Mouse (Mus musculus) kidney, embryonic 16.5 days (tissue): ENCODE measurements at regions not wholly inside any gene's neighbourhood (a gene's known extent, or its start where the extent isn't known, plus 50 kb on each side); places are given as distances from the start of the nearest gene placed in this dataset.
A peak's percentile ranks its signal among the peaks of the same experiment; 100 is the strongest.

Experiments
- ATAC-seq: fragments of 200-750 bp; cut with Nextera tagmentation; 2 replicates; pipeline ENCODE4 v1.8.0; 2017; ENCODE audit warnings: moderate TSS enrichment; ENCODE audit not compliant: low FRiP score, low TSS enrichment
- H3K27ac ChIP-seq: fragments of 300-500 bp; sonication (generic); 2 replicates; pipeline ENCODE4 v1.5.1; 2014; ENCODE audit warnings: low read length
- H3K27me3 ChIP-seq: fragments of 300-500 bp; sonication (generic); 2 replicates; pipeline ENCODE4 v1.6.1; 2014; ENCODE audit warnings: low read length, control low read depth, mixed read lengths; ENCODE audit not compliant: insufficient read depth
- H3K36me3 ChIP-seq: fragments of 300-500 bp; sonication (generic); 2 replicates; pipeline ENCODE4 v1.6.1; 2014; ENCODE audit warnings: low read length, control low read depth, mixed read lengths; ENCODE audit not compliant: insufficient read depth
- H3K4me1 ChIP-seq: fragments of 300-500 bp; sonication (generic); 2 replicates; pipeline ENCODE4 v1.6.1; 2014; ENCODE audit warnings: low read length, control low read depth, mixed read lengths; ENCODE audit not compliant: insufficient read depth
- H3K4me2 ChIP-seq: fragments of 300-500 bp; sonication (generic); replicated peaks from 2 replicates; pipeline ENCODE4 v1.6.1; 2014; ENCODE audit warnings: low read depth, low read length
- H3K4me3 ChIP-seq: fragments of 300-500 bp; sonication (generic); 2 replicates; pipeline ENCODE4 v1.5.1; 2014; ENCODE audit warnings: mild to moderate bottlenecking, low read length
- H3K9ac ChIP-seq: fragments of 300-500 bp; sonication (generic); replicated peaks from 2 replicates; pipeline ENCODE4 v1.6.1; 2014; ENCODE audit warnings: low read length
- H3K9me3 ChIP-seq: fragments of 300-500 bp; sonication (generic); 2 replicates; pipeline ENCODE4 v1.6.1; 2016; ENCODE audit warnings: low read length, control low read depth
- WGBS: fragments of 180-500 bp; shearing (Covaris S2); extraction: QIAGEN DNeasy Blood & Tissue Kit; methylation state at CpG from one replicate; pipeline ENCODE4 v1.1.7; 2014; 5-methylcytosine and 5-hydroxymethylcytosine counted together

DNA sequence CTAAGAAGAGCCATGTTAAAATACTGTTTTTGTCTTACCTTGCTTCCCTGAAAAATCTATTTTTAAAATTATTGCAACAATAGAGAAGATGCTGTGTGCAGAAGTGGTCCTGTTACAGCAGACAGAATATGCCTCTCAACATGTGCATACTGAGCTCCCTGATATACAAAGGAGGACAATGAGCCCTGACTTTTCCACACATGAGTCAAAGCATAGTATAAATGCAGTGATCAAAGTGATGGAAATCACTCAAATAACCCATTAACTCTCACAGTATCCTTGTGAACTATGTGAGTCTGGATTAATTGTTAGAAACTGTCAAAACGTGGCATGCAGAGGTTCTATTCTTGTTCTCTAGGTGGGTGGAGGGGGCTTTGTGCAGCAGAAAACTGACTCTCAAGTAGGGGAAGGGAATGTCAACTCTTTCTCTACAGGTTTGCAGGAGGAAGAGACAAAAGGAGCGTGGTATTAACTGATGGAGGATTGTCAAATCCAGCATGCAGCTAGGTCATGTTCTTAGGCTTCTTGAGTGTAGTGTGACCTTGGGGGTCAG is 337.5 kb upstream of the Rarb start:
- WGBS = 71% methylated on average over 2 of the region's 2 CpGs
- Histone ChIP-seq H3K27me3 (no peaks in the 10 kb centered on the region), H3K36me3 (no peaks in the 10 kb centered on the region), H3K4me1 (no peaks in the 10 kb centered on the region), H3K27ac (no peak overlapping the region), H3K9me3 (no peaks in the 10 kb centered on the region), H3K4me3 (no peak overlapping the region), H3K4me2 (no peak overlapping the region), H3K9ac (no peak overlapping the region)
- no peak for ATAC-seq

DNA sequence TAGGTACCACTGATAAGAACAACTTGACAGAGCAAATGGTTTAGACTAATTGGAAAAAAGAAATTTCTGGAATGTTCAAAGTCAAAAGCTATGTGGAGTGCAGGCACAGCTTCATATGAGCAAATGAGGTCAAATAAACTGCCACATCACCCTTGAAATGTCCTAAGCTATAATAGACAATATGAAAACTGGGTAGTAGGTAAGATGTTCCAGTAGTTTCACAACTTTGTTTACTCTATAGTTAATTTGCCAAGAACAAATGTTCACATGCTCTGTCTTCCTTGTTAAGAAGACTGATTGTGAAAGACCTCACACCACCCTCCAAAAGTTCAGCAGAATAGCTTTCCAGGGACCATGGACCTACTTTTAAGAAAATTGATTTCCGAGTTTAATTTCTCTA is 301.7 kb upstream of the Rarb start:
- H3K4me1 ChIP-seq = no peaks in the 10 kb centered on the region
- no peaks in the 10 kb centered on the region for H3K27me3 ChIP-seq
- no peak overlapping the region for H3K4me2 ChIP-seq
- no peak overlapping the region for H3K4me3 ChIP-seq
- no peak for ATAC-seq
- WGBS = 97% methylated on average over 1 of the region's 1 CpGs
- H3K9ac ChIP-seq = no peak overlapping the region
- H3K9me3 ChIP-seq = no peaks in the 10 kb centered on the region
- H3K27ac ChIP-seq = no peak overlapping the region
- no peaks in the 10 kb centered on the region for H3K36me3 ChIP-seq

DNA sequence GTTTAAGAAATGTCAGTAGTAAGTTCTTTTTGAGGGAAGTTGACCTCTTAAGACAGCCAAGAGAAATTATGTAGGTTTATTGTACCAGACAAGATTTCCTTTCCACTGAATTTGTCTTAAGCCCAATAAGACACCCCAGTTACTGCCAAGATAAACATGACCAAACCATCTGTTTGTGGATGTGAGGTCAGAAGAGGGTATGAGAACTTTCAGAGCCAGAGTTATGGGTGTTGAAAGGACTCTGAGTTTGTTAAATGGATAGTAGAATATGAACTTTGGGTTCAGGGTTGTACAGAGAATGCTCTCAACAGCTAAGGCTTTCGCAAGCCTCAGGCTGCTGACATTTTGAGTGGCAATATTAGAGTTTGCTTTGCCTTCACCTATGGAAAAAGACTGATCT is 287.7 kb upstream of the Rarb start:
- Histone ChIP-seq H3K9me3 (no peaks in the 10 kb centered on the region), H3K27ac (no peak overlapping the region), H3K27me3 (no peaks in the 10 kb centered on the region), H3K36me3 (no peaks in the 10 kb centered on the region), H3K4me1 (no peaks in the 10 kb centered on the region), H3K4me3 (no peak overlapping the region), H3K4me2 (no peak overlapping the region), H3K9ac (no peak overlapping the region)
- WGBS = 56% methylated on average over 1 of the region's 1 CpGs
- 0 out of 2 replicates have a peak, but pooled peaks have one; percentile 19 for ATAC-seq

DNA sequence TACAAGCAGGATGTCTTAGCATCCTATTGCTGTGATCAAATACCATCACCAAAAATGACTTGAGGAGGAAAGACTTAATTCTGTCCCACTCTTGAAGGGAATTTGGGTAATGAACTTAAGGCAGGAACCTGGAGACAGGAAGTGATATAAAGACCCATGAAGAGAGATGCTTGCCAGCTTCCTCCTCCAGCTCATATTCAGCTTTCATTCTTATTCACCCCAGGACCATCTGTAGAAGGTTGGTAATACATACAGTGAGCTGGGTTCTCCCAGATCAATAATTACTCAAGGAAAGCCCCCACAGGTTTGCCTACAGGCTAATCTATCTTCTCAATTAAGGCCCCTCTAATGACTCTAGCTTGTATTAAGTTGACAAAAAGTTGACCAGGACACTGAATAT is 283.5 kb upstream of the Rarb start:
- H3K27me3 ChIP-seq = no peaks in the 10 kb centered on the region
- no peaks in the 10 kb centered on the region for H3K4me1 ChIP-seq
- H3K27ac ChIP-seq = no peak overlapping the region
- no peaks in the 10 kb centered on the region for H3K36me3 ChIP-seq
- no peak overlapping the region for H3K4me3 ChIP-seq
- H3K9ac ChIP-seq = no peak overlapping the region
- no peak overlapping the region for H3K4me2 ChIP-seq
- no peak for ATAC-seq
- H3K9me3 ChIP-seq = no peaks in the 10 kb centered on the region

DNA sequence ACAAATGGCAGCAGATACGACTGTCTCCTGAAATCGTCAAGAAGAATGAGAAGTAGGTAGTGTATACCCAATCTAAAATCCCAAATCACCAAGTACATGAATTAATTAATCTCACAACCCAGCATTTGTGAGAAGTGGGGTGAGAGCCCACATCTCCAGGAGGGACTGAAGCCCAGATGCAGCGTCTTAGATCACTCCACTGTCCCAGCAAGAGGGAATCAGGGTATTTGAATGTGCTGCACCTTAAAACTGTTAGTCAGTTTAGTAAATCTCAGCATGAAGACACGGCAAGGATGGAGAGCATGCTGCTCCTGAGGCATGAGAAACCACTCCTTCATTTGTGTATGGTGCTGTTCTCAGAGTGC is 271.6 kb upstream of the Rarb start:
- no peaks in the 10 kb centered on the region for H3K9me3 ChIP-seq
- no peak overlapping the region for H3K4me2 ChIP-seq
- 63% methylated on average over 4 of the region's 4 CpGs for WGBS
- no peaks in the 10 kb centered on the region for H3K27me3 ChIP-seq
- no peak overlapping the region for H3K27ac ChIP-seq
- H3K36me3 ChIP-seq = no peaks in the 10 kb centered on the region
- no peak overlapping the region for H3K4me3 ChIP-seq
- no peak for ATAC-seq
- no peak overlapping the region for H3K9ac ChIP-seq
- no peaks in the 10 kb centered on the region for H3K4me1 ChIP-seq

DNA sequence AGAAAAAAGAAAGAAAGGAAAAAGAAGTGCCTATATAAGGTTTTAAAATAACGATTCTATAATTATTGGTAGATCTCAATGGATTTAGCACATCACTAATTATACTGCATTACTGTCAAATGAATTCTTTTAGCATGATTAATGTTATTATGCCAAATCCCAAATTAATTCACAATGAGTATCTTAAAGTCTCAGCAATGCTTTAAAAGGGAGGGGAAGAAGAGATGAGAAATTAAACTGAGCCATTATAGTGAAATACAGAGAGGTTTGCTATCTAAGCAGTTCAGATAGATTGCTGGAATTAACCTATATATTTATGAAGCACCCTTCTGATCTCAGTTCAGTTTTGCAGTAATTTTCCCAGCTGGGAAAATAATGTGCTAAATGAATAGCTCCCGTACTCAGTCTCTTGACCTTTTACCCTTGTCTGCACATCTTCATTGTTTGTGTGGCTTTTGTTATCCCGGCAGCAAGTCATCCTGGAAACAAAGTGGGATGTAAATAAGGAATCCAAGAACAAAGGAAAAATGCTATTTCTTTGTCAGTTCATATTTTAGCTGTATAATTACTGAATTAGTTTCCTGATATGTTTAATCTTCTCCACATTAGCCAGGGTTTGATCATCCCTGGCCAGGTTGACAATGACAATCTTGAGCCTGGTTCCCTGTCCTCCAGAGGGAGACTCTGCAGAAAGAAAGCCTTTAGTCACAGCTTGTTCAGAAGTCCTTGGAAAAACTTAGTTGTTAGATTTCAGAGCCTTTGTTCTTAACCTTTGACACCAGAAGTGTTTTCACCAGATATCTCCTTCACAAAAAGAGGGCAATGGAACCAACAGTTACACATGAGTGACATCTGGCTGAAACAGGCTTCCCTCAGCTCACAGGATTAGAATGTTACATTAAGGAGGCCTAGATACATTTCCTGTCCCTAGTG is 270.9 kb upstream of the Rarb start:
- 50% methylated on average over 3 of the region's 3 CpGs for WGBS
- Histone ChIP-seq H3K9me3 (no peaks in the 10 kb centered on the region), H3K27me3 (no peaks in the 10 kb centered on the region), H3K4me3 (no peak overlapping the region), H3K27ac (no peak overlapping the region), H3K4me2 (no peak overlapping the region), H3K36me3 (no peaks in the 10 kb centered on the region), H3K9ac (no peak overlapping the region), H3K4me1 (no peaks in the 10 kb centered on the region)
- no peak for ATAC-seq

DNA sequence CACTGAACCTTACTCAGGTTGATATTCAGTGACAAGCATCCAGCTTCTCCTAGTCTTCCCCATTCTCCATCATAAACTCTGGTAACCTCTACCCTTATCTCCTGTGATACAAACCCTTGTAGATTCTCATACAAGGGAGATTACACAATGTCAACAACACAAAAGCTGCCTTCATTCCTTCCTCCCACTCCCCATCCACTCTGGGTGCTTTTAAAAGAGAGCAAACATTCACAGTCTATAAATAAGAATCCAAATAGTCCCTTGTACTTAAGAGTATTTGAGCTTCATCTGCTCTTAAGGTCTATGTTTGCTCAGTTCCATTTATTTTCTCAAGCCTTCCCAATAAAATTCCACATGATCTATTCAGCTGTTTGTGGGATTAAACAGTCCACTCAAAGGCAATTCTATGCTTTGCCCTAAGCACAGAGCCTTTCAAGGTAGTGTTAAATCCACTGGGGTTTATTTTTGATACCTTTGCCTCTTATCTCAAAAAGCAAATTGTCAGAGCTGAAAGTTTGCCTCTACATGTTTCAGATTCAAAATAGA is 270.2 kb upstream of the Rarb start:
- no peak overlapping the region for H3K4me3 ChIP-seq
- no peak for ATAC-seq

DNA sequence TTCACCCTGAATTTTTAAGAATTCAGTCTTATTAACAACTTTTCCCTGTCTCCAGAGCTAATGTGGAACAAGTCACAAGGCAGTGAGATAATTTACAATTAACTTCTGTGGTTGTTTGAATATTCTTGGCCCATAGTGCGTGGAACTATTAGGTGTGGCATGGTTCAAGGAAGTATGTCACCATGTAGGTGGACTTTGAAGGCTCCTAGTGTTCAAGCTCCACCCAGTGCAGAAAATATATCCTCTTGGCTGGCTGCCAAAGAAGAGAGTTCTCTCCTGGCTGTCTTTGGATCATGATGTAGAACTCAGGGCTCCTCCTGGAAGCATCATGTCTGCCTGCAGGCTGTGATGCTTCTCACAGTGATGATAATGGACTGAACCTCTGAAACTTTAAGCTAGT is 268.9 kb upstream of the Rarb start:
- Histone ChIP-seq H3K36me3 (no peaks in the 10 kb centered on the region), H3K9ac (no peak overlapping the region), H3K4me2 (no peak overlapping the region), H3K4me3 (no peak overlapping the region), H3K9me3 (no peaks in the 10 kb centered on the region), H3K4me1 (no peaks in the 10 kb centered on the region), H3K27ac (no peak overlapping the region), H3K27me3 (no peaks in the 10 kb centered on the region)
- ATAC-seq = no peak
- 95% methylated on average over 1 of the region's 1 CpGs for WGBS

More for the DNA sequence above, 270.2 kb upstream of the Rarb start:
- H3K27ac ChIP-seq = no peak overlapping the region
- no peaks in the 10 kb centered on the region for H3K36me3 ChIP-seq
- H3K4me2 ChIP-seq = no peak overlapping the region
- H3K9me3 ChIP-seq = no peaks in the 10 kb centered on the region
- no peaks in the 10 kb centered on the region for H3K27me3 ChIP-seq
- no peak overlapping the region for H3K9ac ChIP-seq
- H3K4me1 ChIP-seq = no peaks in the 10 kb centered on the region

DNA sequence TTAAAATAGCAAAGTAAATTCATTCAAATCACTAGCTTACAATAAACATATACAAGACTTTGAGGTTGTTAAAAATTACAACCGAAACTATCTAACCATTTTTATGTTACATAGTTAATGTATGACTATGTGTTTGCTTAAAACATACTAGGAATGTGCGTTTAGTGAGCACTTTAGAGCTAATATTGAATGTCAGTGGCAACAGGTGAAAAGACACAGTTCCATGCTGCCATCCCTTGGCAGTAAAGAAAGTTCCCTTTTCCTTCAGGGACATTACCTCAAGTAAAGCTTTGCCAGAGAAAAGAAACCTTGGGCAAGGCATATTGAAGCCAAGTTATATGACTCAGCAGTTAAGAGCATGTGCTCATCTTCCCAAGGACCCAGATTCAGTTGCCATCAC is 265.0 kb upstream of the Rarb start:
- Histone ChIP-seq H3K4me1 (no peaks in the 10 kb centered on the region), H3K9me3 (no peaks in the 10 kb centered on the region), H3K36me3 (no peaks in the 10 kb centered on the region), H3K27ac (no peak overlapping the region), H3K27me3 (no peaks in the 10 kb centered on the region), H3K4me2 (no peak overlapping the region), H3K9ac (no peak overlapping the region), H3K4me3 (no peak overlapping the region)
- ATAC-seq = no peak
- 58% methylated on average over 2 of the region's 2 CpGs for WGBS

DNA sequence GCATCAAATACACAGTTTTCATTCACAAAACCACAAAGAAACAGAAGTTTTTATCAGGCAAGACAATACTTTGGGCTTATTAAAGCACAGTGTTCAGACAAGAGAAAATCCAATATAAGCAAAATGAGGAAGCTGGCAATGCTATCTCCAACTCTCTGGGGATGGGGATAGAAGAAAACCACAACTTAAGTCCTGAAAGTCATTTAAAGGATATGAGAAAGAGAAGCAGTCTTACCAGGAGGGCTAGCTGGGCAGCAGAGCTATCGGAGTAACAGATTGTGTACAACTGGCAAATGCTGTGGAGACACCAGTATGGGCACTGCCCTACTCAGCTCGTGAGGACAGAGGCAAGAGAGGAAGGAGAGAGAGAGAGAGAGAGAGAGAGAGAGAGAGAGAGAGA is 262.9 kb upstream of the Rarb start:
- 60% methylated on average over 2 of the region's 2 CpGs for WGBS
- Histone ChIP-seq H3K4me2 (no peak overlapping the region), H3K36me3 (no peaks in the 10 kb centered on the region), H3K4me3 (no peak overlapping the region), H3K4me1 (no peaks in the 10 kb centered on the region), H3K27me3 (no peaks in the 10 kb centered on the region), H3K9ac (no peak overlapping the region), H3K9me3 (no peaks in the 10 kb centered on the region), H3K27ac (no peak overlapping the region)
- no peak for ATAC-seq
